Mouse (Mus musculus): ENCODE measurements at regions not wholly inside any gene's neighbourhood (a gene's known extent, or its start where the extent isn't known, plus 50 kb on each side); places are given as distances from the start of the nearest gene placed in this dataset.

- H3K9ac ChIP-seq: no peak overlapping the region
- WGBS: 74% methylated on average over 6 of the region's 6 CpGs
- H3K4me2 ChIP-seq: no peak overlapping the region
- H3K4me3 ChIP-seq: no peak overlapping the region
- peaks cover 16% of the 10 kb centered on the region for H3K4me1 ChIP-seq (replicated peaks)
- no peaks in the 10 kb centered on the region for H3K9me3 ChIP-seq
- H3K27ac ChIP-seq (replicated peaks): no peak overlapping the region
- no peak for ATAC-seq (ENCODE audit: low FRiP score, low read depth)
- no peaks in the 10 kb centered on the region for H3K36me3 ChIP-seq
- no peaks in the 10 kb centered on the region for H3K27me3 ChIP-seq
Observed at GRCm38 (mm10) chr1:34745881-34746280, 97.0 kb downstream of the Fam168b start.

GRCm38 (mm10) chr1:34749161-34750040, 93.5 kb downstream of the Fam168b start:
- Histone ChIP-seq H3K4me1 (replicated peaks) (peaks cover 25% of the 10 kb centered on the region), H3K36me3 (no peaks in the 10 kb centered on the region), H3K9ac (peak overlapping the region; percentile 96; the same call in 1 of the 2 replicates), H3K27ac (replicated peaks) (no peak overlapping the region), H3K4me3 (peak overlapping the region; percentile 86), H3K9me3 (no peaks in the 10 kb centered on the region), H3K27me3 (no peaks in the 10 kb centered on the region), H3K4me2 (peak overlapping the region; percentile 89)
- peak; percentile 27; the same call in 1 of the 2 replicates for ATAC-seq (ENCODE audit: low FRiP score, low read depth)
- WGBS: 10% methylated on average over 14 of the region's 14 CpGs

GRCm38 (mm10) chr1:34750061-34751054, 92.5 kb downstream of the Fam168b start:
- Histone ChIP-seq H3K4me2 (peak overlapping the region; percentile 89), H3K9me3 (no peaks in the 10 kb centered on the region), H3K4me3 (peak overlapping the region; percentile 86), H3K4me1 (replicated peaks) (peaks cover 25% of the 10 kb centered on the region), H3K36me3 (no peaks in the 10 kb centered on the region), H3K9ac (peak overlapping the region; percentile 96), H3K27ac (replicated peaks) (peak overlapping the region; percentile 73), H3K27me3 (no peaks in the 10 kb centered on the region)
- peak; percentile 78 for ATAC-seq (ENCODE audit: low FRiP score, low read depth)
- WGBS: under 1% methylated on average over 82 of the region's 108 CpGs

- Histone ChIP-seq H3K9me3 (no peaks in the 10 kb centered on the region), H3K9ac (peak overlapping the region; percentile 96), H3K27me3 (no peaks in the 10 kb centered on the region), H3K4me3 (peak overlapping the region; percentile 86), H3K4me1 (replicated peaks) (peaks cover 25% of the 10 kb centered on the region), H3K36me3 (no peaks in the 10 kb centered on the region), H3K4me2 (peak overlapping the region; percentile 89), H3K27ac (replicated peaks) (no peak overlapping the region)
- ATAC-seq (ENCODE audit: low FRiP score, low read depth): peak; percentile 31; the same call in 1 of the 2 replicates
- 7% methylated on average over 6 of the region's 6 CpGs for WGBS
Observed at GRCm38 (mm10) chr1:34751128-34751527, 91.7 kb downstream of the Fam168b start.

GRCm38 (mm10) chr1:34753581-34753980, 89.3 kb downstream of the Fam168b start:
- no peak overlapping the region for H3K4me2 ChIP-seq
- H3K9ac ChIP-seq: no peak overlapping the region
- 61% methylated on average over 5 of the region's 5 CpGs for WGBS
- no peaks in the 10 kb centered on the region for H3K27me3 ChIP-seq
- no peak for ATAC-seq (ENCODE audit: low FRiP score, low read depth)
- H3K9me3 ChIP-seq: no peaks in the 10 kb centered on the region
- no peak overlapping the region for H3K27ac ChIP-seq (replicated peaks)
- H3K36me3 ChIP-seq: no peaks in the 10 kb centered on the region
- no peak overlapping the region for H3K4me3 ChIP-seq
- H3K4me1 ChIP-seq (replicated peaks): peaks cover 25% of the 10 kb centered on the region

- no peak overlapping the region for H3K27ac ChIP-seq (replicated peaks)
- 80% methylated on average over 4 of the region's 4 CpGs for WGBS
- H3K9me3 ChIP-seq: no peaks in the 10 kb centered on the region
- no peak overlapping the region for H3K4me2 ChIP-seq
- no peaks in the 10 kb centered on the region for H3K4me1 ChIP-seq (replicated peaks)
- ATAC-seq (ENCODE audit: low FRiP score, low read depth): no peak
- no peaks in the 10 kb centered on the region for H3K36me3 ChIP-seq
- H3K9ac ChIP-seq: no peak overlapping the region
- H3K27me3 ChIP-seq: no peaks in the 10 kb centered on the region
- H3K4me3 ChIP-seq: no peak overlapping the region
Observed at GRCm38 (mm10) chr1:34760547-34760946, 82.3 kb downstream of the Fam168b start.

GRCm38 (mm10) chr1:34761436-34761835, 81.4 kb downstream of the Fam168b start:
- H3K4me2 ChIP-seq: no peak overlapping the region

GRCm38 (mm10) chr1:34761870-34762269, 81.0 kb downstream of the Fam168b start:
- no peaks in the 10 kb centered on the region for H3K36me3 ChIP-seq
- H3K4me3 ChIP-seq: no peak overlapping the region
- H3K9ac ChIP-seq: no peak overlapping the region
- H3K4me1 ChIP-seq (replicated peaks): no peaks in the 10 kb centered on the region
- no peak for ATAC-seq (ENCODE audit: low FRiP score, low read depth)
- no peaks in the 10 kb centered on the region for H3K9me3 ChIP-seq
- no peak overlapping the region for H3K27ac ChIP-seq (replicated peaks)
- no peaks in the 10 kb centered on the region for H3K27me3 ChIP-seq
- no peak overlapping the region for H3K4me2 ChIP-seq
- WGBS: 90% methylated on average over 5 of the region's 5 CpGs

More at GRCm38 (mm10) chr1:34761436-34761835, 81.4 kb downstream of the Fam168b start:
- Histone ChIP-seq H3K36me3 (no peaks in the 10 kb centered on the region), H3K4me3 (no peak overlapping the region), H3K9me3 (no peaks in the 10 kb centered on the region), H3K9ac (no peak overlapping the region), H3K27me3 (no peaks in the 10 kb centered on the region), H3K4me1 (replicated peaks) (no peaks in the 10 kb centered on the region), H3K27ac (replicated peaks) (no peak overlapping the region)
- no peak for ATAC-seq (ENCODE audit: low FRiP score, low read depth)
